Mouse (Mus musculus) CH12.LX (cell line): ENCODE data around the gene 2900011O08Rik.

Source experiments
- CTCF ChIP-seq, 2 experiments: IDR thresholded peaks in 1 of 2; conservative IDR thresholded peaks in 1 of 2; 2 replicates each; pipeline ENCODE4 v1.5.1; 2011 to 2012; ENCODE audit warnings: low read depth in 2 of 2, low read length in 2 of 2, improper control_type of control experiment in 1 of 2, inconsistent platforms in 1 of 2, mild to moderate bottlenecking in 1 of 2, moderate library complexity in 1 of 2
- ETS1 ChIP-seq: conservative IDR thresholded peaks from 2 replicates; pipeline ENCODE4 v1.6.1; 2012; ENCODE audit warnings: low read depth, mild to moderate bottlenecking, inconsistent platforms, low read length, improper control_type of control experiment, moderate library complexity
- JUND ChIP-seq: conservative IDR thresholded peaks from 2 replicates; pipeline ENCODE4 v1.6.1; 2011; ENCODE audit warnings: low read depth, low read length, improper control_type of control experiment
- POLR2A ChIP-seq: IDR thresholded peaks from 2 replicates; pipeline ENCODE4 v1.6.1; 2011; ENCODE audit warnings: low read depth, mild to moderate bottlenecking, improper control_type of control experiment, low read length
- POLR2AphosphoS2 ChIP-seq: IDR thresholded peaks from 2 replicates; pipeline ENCODE4 v1.6.1; 2011; ENCODE audit warnings: low read depth, low read length, improper control_type of control experiment

DNA sequence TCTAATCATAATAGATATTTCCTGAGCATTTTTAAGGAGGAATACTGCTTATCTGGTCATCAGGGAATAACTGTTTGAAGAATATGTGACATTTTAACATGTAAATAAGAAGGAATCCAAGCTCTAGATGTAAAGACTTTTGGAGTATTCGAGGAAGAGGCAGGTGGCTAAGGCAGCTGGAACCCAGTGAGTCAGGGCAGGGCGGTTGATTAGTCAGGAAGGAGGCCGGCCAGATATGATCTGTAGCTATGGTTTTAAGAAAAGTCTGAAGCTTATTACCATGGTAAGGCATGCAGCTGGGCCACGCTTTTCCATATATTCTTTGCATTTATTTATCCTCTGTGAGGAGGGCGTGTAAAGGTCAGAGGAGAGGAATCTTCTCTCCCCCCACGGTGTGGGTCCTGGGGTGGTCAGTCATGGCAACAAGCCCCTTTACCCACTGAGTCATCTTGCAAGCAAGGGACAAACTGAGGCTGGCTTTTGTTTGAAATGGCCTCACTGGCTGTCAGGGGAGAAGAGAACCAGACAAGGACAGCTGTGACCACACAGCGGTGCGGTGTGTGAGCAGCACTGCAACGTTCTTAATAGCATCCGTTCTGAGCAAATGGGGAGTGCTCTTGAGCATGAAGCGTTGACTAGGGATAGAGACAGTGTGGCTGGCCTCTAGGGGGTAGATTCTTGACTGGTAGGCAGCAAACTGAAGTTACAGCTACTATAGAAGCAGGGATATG lies 6.3 kb downstream of the 2900011O08Rik start:
- TF ChIP-seq CTCF (conservative IDR thresholded peaks at IDR 0.05 in 1 of 2, IDR thresholded peaks at IDR 0.05 in 1 of 2; ENCODE audit: low read depth in 2 of 2, low read length in 2 of 2) (no peak), POLR2A (no peak), POLR2AphosphoS2 (no peak), JUND (no peak), ETS1 (no peak)
